Mouse (Mus musculus): ENCODE results near the gene Calhm1.

- TF ChIP-seq CTCF (IDR thresholded peaks at IDR 0.05; ENCODE audit: control insufficient read depth, insufficient read depth, insufficient read length) (no peak), MAX (IDR thresholded peaks at IDR 0.05) (no peak)
These were observed 8.0 kb upstream of the Calhm1 start for GRCm38 (mm10) chr19:47152062-47152369.
